Mouse (Mus musculus) kidney, adult 2 months (tissue): ENCODE measurements around the gene Trim17.

ENCODE experiments used
- CTCF ChIP-seq: fragments of 200-500 bp; conservative IDR thresholded peaks from 2 replicates; pipeline ENCODE4 v1.5.1; 2011; ENCODE audit warnings: low read depth, mild to moderate bottlenecking, control low read depth, low read length, moderate library complexity, mixed read lengths; ENCODE audit not compliant: insufficient read depth, insufficient read length
- POLR2A ChIP-seq: fragments of 200-500 bp; IDR thresholded peaks from one replicate; pipeline ENCODE4 v1.6.1; 2011; ENCODE audit warnings: low read depth, low read length, control low read depth

GRCm38 (mm10) chr11:58929055-58929454 is 25.4 kb upstream of the Trim17 start:
- TF ChIP-seq POLR2A (no peak), CTCF (no peak)
